Mouse (Mus musculus) gastrocnemius, postnatal 10 days (tissue): ENCODE results near the gene 2410002F23Rik. TPM values are rescaled to one million over a fixed set of nuclear protein-coding genes. Genes with fewer than 3 reads are reported as not detected.
"Not testable (repeated sequence)": the region's sequence is repeated elsewhere in the genome, so short reads cannot be mapped to it uniquely, and the experiment has no call there.

Experiments
- DNase-seq: peaks from one replicate; pipeline ENCODE4 v3.0.0; 2021; ENCODE audit warnings: mixed read lengths
- total RNA-seq, 2 experiments: library from RNA; stranded (reverse); gene quantifications; 2 replicates each; pipeline ENCODE4 v1.2.3; 2021

Gene 2410002F23Rik
- total RNA-seq, 2 experiments from 2014 or later = 23.7 to 35.0 TPM

GRCm38 (mm10) chr7:44261147-44261546 is 14.6 kb downstream of the 2410002F23Rik start, which contains the start of gene Gm15517:
Gene Gm15517 (plus strand): TSS chr7:44261447.
- no peak for DNase-seq

- DNase-seq = peak; percentile 92
Measured at GRCm38 (mm10) chr7:44262791-44263643, 16.5 kb downstream of the 2410002F23Rik start.

- no peak for DNase-seq
Measured at GRCm38 (mm10) chr7:44268117-44268516, 21.6 kb downstream of the 2410002F23Rik start.

GRCm38 (mm10) chr7:44269397-44269796 is 22.9 kb downstream of the 2410002F23Rik start:
- no peak for DNase-seq

- DNase-seq = no peak
Measured at GRCm38 (mm10) chr7:44271309-44271708, 24.8 kb downstream of the 2410002F23Rik start.

GRCm38 (mm10) chr7:44272546-44272945 is 26.0 kb downstream of the 2410002F23Rik start:
- no peak for DNase-seq

- no peak for DNase-seq
Measured at GRCm38 (mm10) chr7:44273446-44273845, 26.9 kb downstream of the 2410002F23Rik start.

GRCm38 (mm10) chr7:44274096-44274495 is 27.6 kb downstream of the 2410002F23Rik start:
- DNase-seq = no peak

GRCm38 (mm10) chr7:44275546-44275945 is 29.0 kb downstream of the 2410002F23Rik start:
- DNase-seq = no peak

- no peak for DNase-seq
Measured at GRCm38 (mm10) chr7:44276461-44277249, 30.1 kb downstream of the 2410002F23Rik start.

GRCm38 (mm10) chr7:44277250-44277622 is 30.7 kb downstream of the 2410002F23Rik start:
- DNase-seq = no peak

GRCm38 (mm10) chr7:44280959-44281358 is 34.4 kb downstream of the 2410002F23Rik start:
- DNase-seq = no peak

GRCm38 (mm10) chr7:44281586-44281985 is 35.1 kb downstream of the 2410002F23Rik start:
- no peak for DNase-seq

- no peak for DNase-seq
Measured at GRCm38 (mm10) chr7:44287760-44288159, 41.2 kb downstream of the 2410002F23Rik start.

- no peak for DNase-seq
Measured at GRCm38 (mm10) chr7:44290986-44291385, 44.5 kb downstream of the 2410002F23Rik start.

- DNase-seq = no peak
Measured at GRCm38 (mm10) chr7:44291418-44291817, 44.9 kb downstream of the 2410002F23Rik start.

- not testable (repeated sequence) for DNase-seq
Measured at GRCm38 (mm10) chr7:44297501-44297900, 51.0 kb downstream of the 2410002F23Rik start.

Other genes starting within 250 kb of the 2410002F23Rik start
- under 1 TPM in 1 of 2 experiments, not detected in 1; 0.23 TPM for gene Klk1b26, start 234.6 kb upstream of the 2410002F23Rik start, total RNA-seq
- not detected for gene Klk1b27, start 194.4 kb upstream of the 2410002F23Rik start, total RNA-seq
- not detected for gene Klk1b21, start 144.4 kb upstream of the 2410002F23Rik start, total RNA-seq
- not detected for gene Klk1b22, start 134.0 kb upstream of the 2410002F23Rik start, total RNA-seq
- gene Klk1b16, start 110.0 kb upstream of the 2410002F23Rik start, total RNA-seq = not detected
- gene Klk1b24, start 58.5 kb upstream of the 2410002F23Rik start, total RNA-seq = not detected
- gene Klk1b3, start 48.5 kb upstream of the 2410002F23Rik start, total RNA-seq = not detected
- not detected for gene Klk1b4, start 39.3 kb upstream of the 2410002F23Rik start, total RNA-seq
- gene Klk1b5, start 30.8 kb upstream of the 2410002F23Rik start, total RNA-seq = not detected
- gene Klk1, start 21.4 kb upstream of the 2410002F23Rik start, total RNA-seq = not detected
- not detected for gene Gm36864, start 10.5 kb upstream of the 2410002F23Rik start, total RNA-seq
- gene 1700028J19Rik, start within 50 bp of the 2410002F23Rik start, total RNA-seq = under 1 TPM; 0.23 to 0.61 TPM
- gene Acp4, start 10.7 kb downstream of the 2410002F23Rik start, total RNA-seq = not detected
- gene Gm15517, start 14.7 kb downstream of the 2410002F23Rik start, total RNA-seq = not detected
- gene Clec11a, start 60.2 kb downstream of the 2410002F23Rik start, total RNA-seq = 1 to 10 TPM; 5.0 to 6.8 TPM
- gene Shank1, start 63.5 kb downstream of the 2410002F23Rik start, total RNA-seq = 1 to 10 TPM; 2.0 to 2.7 TPM
- under 1 TPM; 0.38 to 0.41 TPM for gene Syt3, start 137.4 kb downstream of the 2410002F23Rik start, total RNA-seq
- not detected for gene 1700008O03Rik, start 139.1 kb downstream of the 2410002F23Rik start, total RNA-seq
- 1 to 10 TPM; 1.9 to 2.5 TPM for gene Lrrc4b, start 182.3 kb downstream of the 2410002F23Rik start, total RNA-seq
- gene Aspdh, start 218.7 kb downstream of the 2410002F23Rik start, total RNA-seq = not detected
- 10 to 100 TPM; 61.5 to 68.3 TPM for gene Josd2, start 221.3 kb downstream of the 2410002F23Rik start, total RNA-seq
- gene Emc10, start 249.8 kb downstream of the 2410002F23Rik start, total RNA-seq = 10 to 100 TPM; 50.8 to 52.6 TPM
- 1 to 10 TPM; 4.3 to 5.7 TPM for gene Fam71e1, start 249.9 kb downstream of the 2410002F23Rik start, total RNA-seq